Mouse (Mus musculus): ENCODE measurements around the gene Srpr.

The Srpr gene

DNA sequence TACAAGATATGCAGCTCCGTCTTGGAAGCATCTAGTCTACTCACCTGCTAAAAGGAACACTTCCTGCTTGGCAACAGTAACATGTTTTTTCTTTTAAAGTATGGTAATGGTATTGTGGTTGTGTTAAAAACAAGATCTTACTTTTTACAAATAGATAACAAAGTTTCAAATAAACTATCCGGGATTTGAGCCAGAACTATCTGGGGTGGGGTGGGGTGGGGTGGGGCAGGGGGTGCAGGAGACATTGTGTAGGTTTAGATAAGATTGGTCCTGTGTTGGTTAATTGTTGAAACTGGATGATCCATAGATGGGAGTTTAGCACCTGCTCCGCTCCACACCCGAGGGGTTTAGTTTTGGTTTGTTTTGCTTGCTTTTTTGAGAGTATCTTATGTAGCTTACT is 62.4 kb downstream of the Srpr start:
- no peak for DNase-seq (ENCODE audit: low read depth, low spot score)

DNA sequence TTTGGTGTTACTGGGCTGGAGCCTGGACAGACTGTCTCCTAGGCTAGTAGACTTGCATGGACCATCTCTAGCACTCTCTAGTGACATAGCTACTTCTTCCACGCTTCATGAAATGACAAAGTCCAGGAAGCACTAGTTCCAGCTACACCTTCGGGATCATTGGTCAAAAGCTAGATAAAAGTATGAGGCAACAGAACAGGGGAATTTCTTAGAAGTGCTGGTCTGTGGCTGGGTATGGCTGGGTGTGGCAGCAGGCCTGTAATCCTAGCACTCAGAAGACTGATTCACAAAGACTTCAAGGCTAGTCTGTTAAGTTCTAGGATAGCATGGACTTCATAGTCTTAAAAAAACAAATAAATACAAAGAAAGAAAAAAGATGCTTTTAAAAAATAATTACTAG is 63.5 kb downstream of the Srpr start:
- DNase-seq (ENCODE audit: low read depth, low spot score): no peak

DNA sequence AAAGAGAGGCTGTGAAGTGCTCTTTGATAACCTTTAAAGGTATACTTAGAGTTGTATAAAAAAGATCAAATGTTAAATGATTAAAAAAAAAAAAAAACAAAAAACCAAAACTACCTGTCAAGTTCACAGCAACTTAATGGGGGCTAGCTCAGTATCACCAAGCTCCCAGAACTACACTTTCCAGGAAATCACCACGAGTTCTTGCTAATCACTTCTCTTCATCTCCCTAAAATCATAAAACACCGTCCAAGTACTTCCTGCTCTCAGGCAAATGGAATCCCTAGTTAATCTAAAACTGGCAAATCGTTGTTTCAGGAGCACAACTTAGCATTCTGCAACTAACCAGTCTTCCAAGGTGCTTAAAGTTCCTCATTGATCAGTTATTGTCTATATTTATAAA is 64.5 kb downstream of the Srpr start:
- DNase-seq (ENCODE audit: low read depth, low spot score): no peak

DNA sequence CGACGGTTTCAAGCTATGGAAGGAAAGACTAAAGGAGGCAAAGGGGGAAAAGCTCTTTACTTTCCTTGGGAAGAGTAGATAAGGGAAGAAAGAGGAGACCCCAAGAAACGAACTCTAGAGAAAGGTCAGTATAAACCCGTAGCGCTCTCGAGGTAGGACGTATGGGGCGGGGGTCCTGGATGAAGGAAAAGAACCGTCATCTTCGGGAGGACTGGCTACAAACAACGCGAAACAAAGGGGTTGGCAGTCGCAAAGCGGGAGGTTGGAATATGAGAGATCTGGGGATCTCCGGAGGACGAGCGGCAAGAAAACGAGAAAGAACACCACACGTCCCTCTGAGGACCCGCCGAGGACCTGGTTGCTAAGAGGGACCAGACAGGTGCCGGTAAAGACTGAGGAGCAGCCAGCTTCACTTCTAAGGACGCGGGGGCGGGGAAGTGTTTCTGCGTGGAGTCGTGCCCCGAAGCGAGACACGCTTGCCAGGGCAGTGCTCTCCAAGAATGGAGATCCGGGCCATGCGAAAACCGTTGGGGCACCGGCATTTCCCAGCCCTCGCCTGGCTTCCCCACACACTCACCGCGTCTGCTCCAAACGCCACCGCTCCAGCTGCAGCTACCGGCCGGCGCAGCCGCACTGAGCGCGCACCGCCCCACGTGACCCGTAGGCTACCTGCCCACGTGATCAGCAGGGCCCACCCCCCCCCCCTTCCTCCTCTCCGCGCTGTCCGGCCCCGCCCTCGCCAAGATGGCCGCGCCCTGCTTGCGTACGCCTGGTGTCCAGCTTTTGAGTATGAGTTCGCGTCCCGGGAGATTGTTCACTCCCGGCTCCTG is 67.4 kb downstream of the Srpr start, which contains the start of the genes Fam118b and Rpusd4:
Fam118b (minus strand) TSS at position 660 of the 830 bp plus-strand sequence.
Rpusd4 (plus strand) TSS at position 720 of the 830 bp plus-strand sequence.
- DNase-seq (ENCODE audit: low read depth, low spot score): peak; percentile 71

DNA sequence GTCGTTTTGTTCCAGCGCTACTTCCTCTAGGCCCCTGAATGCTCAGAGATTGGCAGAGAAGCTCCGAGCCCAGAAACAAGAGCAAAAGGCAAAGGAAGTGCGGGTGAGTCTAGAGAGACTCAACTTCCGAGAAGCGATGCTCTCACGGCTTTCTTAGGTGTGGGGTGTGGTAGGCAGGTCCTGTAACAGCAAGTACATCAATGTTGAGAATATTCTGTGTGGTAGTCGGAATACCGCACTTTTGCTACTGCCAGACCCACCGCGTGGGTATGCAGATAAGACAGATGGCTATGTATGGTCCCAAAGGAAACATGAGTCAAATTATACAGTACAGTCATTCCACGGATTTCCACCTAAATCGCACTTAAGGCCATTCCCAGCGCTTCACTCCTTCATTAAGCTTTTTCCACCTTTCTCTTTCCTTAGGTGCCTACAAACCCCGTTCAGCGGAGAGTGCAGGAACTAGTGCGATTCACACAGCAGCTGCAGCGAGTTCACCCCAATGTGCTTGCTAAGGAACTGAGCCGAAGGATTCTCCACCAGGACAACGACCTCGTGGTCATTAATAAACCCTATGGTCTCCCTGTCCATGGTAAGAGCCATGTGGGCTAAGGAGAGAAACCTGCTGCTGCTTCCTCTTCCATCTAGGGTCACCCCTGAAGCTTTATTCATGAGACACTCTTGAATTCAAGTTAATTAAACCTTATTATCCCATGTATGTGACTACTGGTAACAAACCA is 68.2 kb downstream of the Srpr start:
- no peak for DNase-seq (ENCODE audit: low read depth, low spot score)

DNA sequence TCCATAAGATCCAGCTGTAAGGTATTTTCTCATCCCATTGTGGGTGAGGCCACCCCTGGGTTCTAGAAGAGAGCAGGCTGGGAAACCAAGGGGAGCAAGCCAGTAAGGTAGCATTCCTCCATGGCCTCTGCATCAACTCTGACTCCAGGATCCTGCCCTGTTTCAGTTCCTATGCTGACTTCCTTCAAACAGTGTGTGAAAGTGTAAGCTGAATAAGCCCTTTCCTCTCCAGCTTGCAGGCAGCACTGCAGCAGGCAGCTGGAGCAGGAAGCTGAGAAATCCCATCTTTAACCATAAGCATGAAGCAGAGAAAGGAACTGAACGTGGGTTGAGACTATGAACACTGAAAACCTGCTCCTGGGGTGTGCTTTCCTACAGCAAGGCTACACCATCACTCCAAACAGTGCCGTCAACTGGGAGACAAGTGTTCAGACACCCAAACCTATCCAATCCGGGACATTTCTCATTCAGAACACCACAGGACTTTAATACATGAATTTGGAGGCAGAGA is 77.9 kb downstream of the Srpr start:
- no peak for DNase-seq (ENCODE audit: low read depth, low spot score)

DNA sequence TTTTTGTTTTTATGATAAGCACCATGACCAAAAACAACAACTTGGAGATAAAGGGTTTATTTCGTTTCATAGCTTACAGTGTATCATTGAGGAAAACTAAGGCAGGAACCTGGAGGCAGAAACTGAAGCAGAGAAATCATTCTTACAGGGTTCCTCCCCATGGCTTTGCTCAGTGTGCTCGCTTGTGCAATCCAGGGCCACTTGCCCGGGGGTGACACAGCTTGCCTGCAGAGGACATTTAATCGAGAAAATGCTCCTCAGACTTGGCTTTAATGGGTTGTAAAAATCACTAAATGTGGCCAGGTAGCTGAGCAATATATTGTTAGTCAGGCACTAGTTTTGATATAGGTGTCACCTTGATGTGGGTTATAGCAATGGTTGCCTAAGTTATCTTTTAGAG is 78.5 kb downstream of the Srpr start:
- DNase-seq (ENCODE audit: low read depth, low spot score): no peak

DNA sequence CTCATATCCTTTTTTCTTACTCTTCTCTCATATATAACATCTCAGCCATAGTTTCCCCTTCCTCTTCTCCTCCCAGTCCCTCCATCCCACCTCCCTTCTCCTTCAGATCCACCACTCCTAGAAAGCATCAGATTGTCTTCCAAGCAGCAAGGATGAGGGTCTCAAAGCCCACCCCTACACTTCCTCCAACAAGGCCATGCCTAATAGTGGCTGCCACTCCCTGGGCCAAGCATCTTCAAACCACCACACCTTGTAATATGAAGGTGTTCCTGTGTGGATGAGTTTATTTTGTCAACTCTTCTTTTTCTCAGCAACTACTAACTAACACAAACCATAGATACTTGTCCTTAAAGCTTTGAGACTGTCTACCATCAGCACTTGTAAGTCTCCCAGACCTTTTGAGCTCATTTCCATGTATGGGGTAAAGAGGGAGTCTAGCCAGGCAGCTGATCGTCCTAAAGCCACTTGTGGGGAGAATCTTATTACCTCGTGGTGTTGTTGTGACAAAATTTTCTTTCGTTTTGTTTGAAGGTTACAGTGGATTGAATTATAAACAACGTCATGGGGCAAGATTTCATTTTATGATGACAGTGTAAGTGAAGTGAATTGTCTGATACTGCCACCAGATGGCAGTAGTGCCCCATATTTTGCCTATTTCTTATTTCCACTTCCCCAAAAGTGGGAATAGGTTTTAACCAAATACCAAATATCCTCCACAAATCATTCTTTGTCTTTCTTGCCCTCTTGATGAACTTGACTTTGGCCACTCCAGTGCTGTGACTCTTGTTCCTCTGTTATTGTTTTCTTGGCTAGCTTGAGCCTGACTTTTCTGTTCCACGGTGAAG is 82.3 kb downstream of the Srpr start:
- DNase-seq (ENCODE audit: low read depth, low spot score): peak; percentile 46

DNA sequence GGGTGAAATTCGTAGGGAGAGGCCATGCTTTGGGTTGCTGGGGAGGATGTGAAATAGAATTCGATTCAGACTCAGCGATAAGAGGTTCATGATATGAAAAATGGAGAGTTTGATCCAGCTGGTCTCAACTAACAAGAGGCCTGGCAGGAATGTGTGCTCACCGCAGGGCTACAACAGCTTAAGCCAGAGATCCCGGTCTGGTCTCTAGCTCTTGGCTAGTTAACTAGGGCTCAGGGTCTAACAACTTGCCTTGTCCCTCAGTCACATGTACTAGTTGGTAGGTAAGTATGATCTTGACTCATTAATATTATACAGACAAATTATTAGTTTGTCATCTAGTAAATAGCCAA is 82.9 kb downstream of the Srpr start:
- DNase-seq (ENCODE audit: low read depth, low spot score): no peak

DNA sequence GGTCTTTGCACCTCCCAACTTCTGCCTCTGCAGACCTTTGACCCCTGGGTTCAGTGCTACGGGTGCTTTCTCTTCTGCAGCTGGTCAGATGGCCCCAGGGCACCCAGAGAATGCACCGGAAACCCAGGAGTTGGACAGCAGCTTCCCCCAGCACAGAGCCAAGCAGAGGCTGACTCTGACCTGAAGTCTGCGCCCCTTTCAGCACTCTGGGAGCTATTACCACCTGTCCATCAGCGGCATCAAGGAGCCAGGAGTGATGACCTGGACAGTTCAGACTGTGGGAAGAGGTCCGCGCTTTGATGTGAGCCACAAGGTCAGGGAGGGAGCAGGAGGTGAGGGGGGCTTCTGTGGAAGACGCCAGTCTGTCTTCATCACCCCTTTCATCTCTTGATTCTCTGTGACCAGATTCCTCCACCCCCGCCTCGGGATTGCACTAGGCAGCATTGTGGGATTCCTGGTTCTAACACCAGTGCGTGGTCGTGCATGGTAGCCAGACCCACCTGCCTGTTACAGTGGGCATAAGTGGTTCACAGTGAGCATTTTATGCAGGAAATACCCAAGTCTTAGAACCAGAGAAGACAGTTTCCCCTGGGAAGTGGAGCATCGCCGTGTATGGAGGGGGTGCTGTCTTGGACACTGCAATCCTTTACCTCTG is 83.6 kb downstream of the Srpr start:
- DNase-seq (ENCODE audit: low read depth, low spot score): no peak

DNA sequence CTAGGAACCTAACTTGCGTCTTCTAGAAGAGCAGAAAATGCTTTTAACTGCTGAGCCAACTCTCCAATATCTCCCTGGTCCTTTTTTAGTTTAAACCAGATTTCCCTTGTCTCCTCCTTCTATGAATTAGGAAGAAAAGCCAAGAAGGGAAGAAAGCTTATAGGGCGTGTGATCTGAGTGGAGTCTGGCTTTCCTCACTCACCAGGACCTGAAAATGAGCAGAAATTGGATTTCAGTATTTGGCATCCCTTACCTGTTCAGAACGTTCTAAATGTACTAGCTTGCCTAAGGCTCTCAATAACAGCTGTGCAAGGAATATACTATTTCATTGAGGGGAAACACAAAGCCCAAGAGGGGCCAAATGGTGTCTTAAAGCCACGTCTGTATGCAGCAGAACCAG is 84.4 kb downstream of the Srpr start:
- no peak for DNase-seq (ENCODE audit: low read depth, low spot score)

DNA sequence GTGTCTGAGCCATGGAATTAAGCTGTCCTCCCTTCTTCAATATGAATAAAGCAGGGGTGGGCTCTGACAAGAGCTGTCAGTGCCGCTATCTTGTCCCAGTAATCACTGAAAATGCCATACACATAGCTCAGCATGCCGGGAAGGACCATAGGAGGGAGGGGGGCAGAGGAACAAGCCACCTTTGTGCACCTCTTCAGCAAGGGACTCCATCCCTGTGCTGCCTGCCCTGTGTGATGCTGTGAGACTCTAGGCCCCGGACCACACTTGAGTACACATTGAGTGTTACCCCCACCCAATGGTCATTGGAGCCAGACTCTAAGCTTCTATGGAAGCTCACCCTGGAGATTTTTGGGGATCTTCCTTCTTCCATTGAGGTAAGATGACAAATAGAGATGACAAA is 86.4 kb downstream of the Srpr start:
- DNase-seq (ENCODE audit: low read depth, low spot score): no peak

DNA sequence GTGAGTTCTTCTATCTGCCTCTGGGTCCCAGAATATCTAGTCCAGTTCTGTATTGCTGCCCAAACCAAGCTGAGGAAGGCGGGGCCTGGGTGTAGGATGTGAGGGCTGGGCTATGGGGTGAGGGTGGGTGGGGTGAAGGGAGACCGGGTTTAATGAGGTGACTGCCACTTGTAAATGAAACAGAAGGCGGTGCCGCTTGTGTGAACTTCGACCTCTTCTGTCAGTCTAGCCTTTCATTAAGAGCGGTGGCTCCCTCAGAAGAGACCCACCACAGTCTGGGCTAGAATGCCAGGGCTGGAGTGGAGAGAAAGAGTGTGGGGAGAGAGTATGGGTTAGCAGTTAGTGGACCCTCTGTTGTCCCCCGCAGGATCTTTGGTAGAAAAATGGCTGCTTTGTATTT is 90.0 kb downstream of the Srpr start:
- DNase-seq (ENCODE audit: low read depth, low spot score): no peak

DNA sequence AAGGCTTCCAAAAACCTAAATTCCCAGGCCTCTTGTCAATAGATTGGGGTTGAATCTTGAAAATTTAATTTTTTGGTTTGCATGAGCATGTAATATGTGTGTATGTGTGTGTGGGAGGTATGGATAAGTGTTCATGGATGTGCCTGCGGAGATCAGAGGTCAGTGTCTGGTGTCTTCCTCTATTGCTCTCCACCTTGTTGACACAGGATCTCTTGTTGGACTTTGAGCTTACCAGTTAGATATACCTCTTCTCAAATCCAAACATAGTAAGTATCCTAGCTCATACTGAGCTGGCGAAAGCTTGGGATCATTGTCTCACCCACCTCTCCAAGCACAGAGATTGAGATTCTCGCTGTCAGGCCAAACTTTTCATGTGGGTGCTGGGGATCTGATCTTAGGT is 90.4 kb downstream of the Srpr start:
- no peak for DNase-seq (ENCODE audit: low read depth, low spot score)

DNA sequence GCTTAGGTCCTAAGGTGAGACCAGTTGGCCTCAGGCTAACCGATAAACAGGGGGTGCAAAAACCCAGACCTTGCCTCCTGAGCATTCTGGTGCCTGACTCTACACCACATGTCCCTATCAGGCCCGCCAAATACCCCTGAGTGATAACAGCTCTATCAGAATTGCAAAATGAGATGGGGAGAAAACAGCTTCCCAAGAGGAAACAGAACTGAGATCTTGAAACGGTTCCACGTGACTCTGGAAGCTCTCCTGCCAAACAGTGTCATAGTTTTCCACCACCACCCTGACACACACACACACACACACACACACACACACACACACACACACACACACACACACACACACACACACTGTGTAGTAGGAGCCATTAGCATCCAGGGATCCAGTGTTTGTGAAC is 90.9 kb downstream of the Srpr start:
- no peak for DNase-seq (ENCODE audit: low read depth, low spot score)

DNA sequence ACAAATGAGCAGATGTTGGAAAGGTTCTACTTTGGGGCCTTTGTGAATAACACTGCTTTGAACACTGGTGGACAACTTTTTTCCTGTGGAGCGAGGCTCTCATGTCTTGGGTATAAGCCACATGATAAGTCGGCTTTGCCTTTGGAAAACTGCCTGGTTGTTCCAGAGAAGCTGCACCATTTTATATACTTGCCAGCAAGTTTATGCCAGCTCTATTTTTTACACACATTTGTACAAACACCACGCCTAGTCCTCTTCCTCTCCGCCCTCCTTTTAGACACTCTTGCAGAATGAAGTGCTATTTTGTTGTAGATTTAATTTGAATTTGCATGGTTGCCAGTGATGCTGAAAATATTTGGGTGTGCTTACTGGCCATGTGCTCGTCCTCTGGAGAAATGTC is 93.5 kb downstream of the Srpr start:
- no peak for DNase-seq (ENCODE audit: low read depth, low spot score)

Data from retina, adult 2 months (tissue).